Mouse (Mus musculus): ENCODE measurements around the gene Sae1. TPM values are rescaled to one million over a fixed set of nuclear protein-coding genes. Genes with fewer than 3 reads are reported as not detected.

The Sae1 gene
- polyA plus RNA-seq, 1 experiment from 2014 or later = 337 TPM

- H3K27ac ChIP-seq (ENCODE audit: low read length) = peak overlapping the region; percentile 65
- H3K4me2 ChIP-seq (replicated peaks; ENCODE audit: low read depth, low read length) = peak overlapping the region; percentile 83
- ATAC-seq (ENCODE audit: low FRiP score, low TSS enrichment) = peak; percentile 81
- peak overlapping the region; percentile 51 for H3K4me3 ChIP-seq (ENCODE audit: low read length)
- under 1% methylated on average over 52 of the region's 52 CpGs for WGBS
- H3K9me3 ChIP-seq (ENCODE audit: low read length) = no peaks in the 10 kb centered on the region
- peaks cover 35% of the 10 kb centered on the region for H3K4me1 ChIP-seq (ENCODE audit: insufficient read depth, low read length)
- H3K9ac ChIP-seq (replicated peaks; ENCODE audit: low read length) = peak overlapping the region; percentile 62
- no peaks in the 10 kb centered on the region for H3K27me3 ChIP-seq (ENCODE audit: insufficient read depth, low read length)
- no peaks in the 10 kb centered on the region for H3K36me3 ChIP-seq (ENCODE audit: insufficient read depth, low read length)
These were observed 88.1 kb downstream of the Sae1 start for GRCm38 (mm10) chr7:16299419-16300035.

- Histone ChIP-seq H3K36me3 (ENCODE audit: insufficient read depth, low read length) (no peaks in the 10 kb centered on the region), H3K27me3 (ENCODE audit: insufficient read depth, low read length) (no peaks in the 10 kb centered on the region), H3K9ac (replicated peaks; ENCODE audit: low read length) (no peak overlapping the region), H3K27ac (ENCODE audit: low read length) (peak overlapping the region; percentile 65), H3K4me1 (ENCODE audit: insufficient read depth, low read length) (peaks cover 35% of the 10 kb centered on the region), H3K4me2 (replicated peaks; ENCODE audit: low read depth, low read length) (peak overlapping the region; percentile 83), H3K9me3 (ENCODE audit: low read length) (no peaks in the 10 kb centered on the region), H3K4me3 (ENCODE audit: low read length) (peak overlapping the region; percentile 51)
- 75% methylated on average over 5 of the region's 5 CpGs for WGBS
- no peak for ATAC-seq (ENCODE audit: low FRiP score, low TSS enrichment)
These were observed 88.7 kb downstream of the Sae1 start for GRCm38 (mm10) chr7:16298927-16299326.

GRCm38 (mm10) chr7:16297616-16298015, 90.0 kb downstream of the Sae1 start:
- peak overlapping the region; percentile 85; the same call in 1 of the 2 replicates for H3K27ac ChIP-seq (ENCODE audit: low read length)
- ATAC-seq (ENCODE audit: low FRiP score, low TSS enrichment) = no peak

GRCm38 (mm10) chr7:16296766-16297390, 90.7 kb downstream of the Sae1 start:
- 0% methylated on average over 22 of the region's 22 CpGs for WGBS
- Histone ChIP-seq H3K27ac (ENCODE audit: low read length) (peak overlapping the region; percentile 85), H3K4me2 (replicated peaks; ENCODE audit: low read depth, low read length) (peak overlapping the region; percentile 80), H3K4me1 (ENCODE audit: insufficient read depth, low read length) (peaks cover 35% of the 10 kb centered on the region), H3K4me3 (ENCODE audit: low read length) (peak overlapping the region; percentile 47), H3K36me3 (ENCODE audit: insufficient read depth, low read length) (no peaks in the 10 kb centered on the region), H3K9ac (replicated peaks; ENCODE audit: low read length) (peak overlapping the region; percentile 69), H3K27me3 (ENCODE audit: insufficient read depth, low read length) (no peaks in the 10 kb centered on the region), H3K9me3 (ENCODE audit: low read length) (no peaks in the 10 kb centered on the region)
- peak; percentile 17; the same call in 1 of the 2 replicates for ATAC-seq (ENCODE audit: low FRiP score, low TSS enrichment)

More at GRCm38 (mm10) chr7:16297616-16298015, 90.0 kb downstream of the Sae1 start:
- Histone ChIP-seq H3K36me3 (ENCODE audit: insufficient read depth, low read length) (no peaks in the 10 kb centered on the region), H3K4me1 (ENCODE audit: insufficient read depth, low read length) (peaks cover 35% of the 10 kb centered on the region), H3K9me3 (ENCODE audit: low read length) (no peaks in the 10 kb centered on the region), H3K4me2 (replicated peaks; ENCODE audit: low read depth, low read length) (no peak overlapping the region), H3K4me3 (ENCODE audit: low read length) (no peak overlapping the region), H3K27me3 (ENCODE audit: insufficient read depth, low read length) (no peaks in the 10 kb centered on the region), H3K9ac (replicated peaks; ENCODE audit: low read length) (peak overlapping the region; percentile 13)
- 57% methylated on average over 2 of the region's 2 CpGs for WGBS

GRCm38 (mm10) chr7:16296146-16296545, 91.5 kb downstream of the Sae1 start:
- peak overlapping the region; percentile 85 for H3K27ac ChIP-seq (ENCODE audit: low read length)
- 31% methylated on average over 2 of the region's 2 CpGs for WGBS
- peak; percentile 14; the same call in 1 of the 2 replicates for ATAC-seq (ENCODE audit: low FRiP score, low TSS enrichment)
- peaks cover 35% of the 10 kb centered on the region for H3K4me1 ChIP-seq (ENCODE audit: insufficient read depth, low read length)
- peak overlapping the region; percentile 80; the same call in 1 of the 2 replicates for H3K4me2 ChIP-seq (replicated peaks; ENCODE audit: low read depth, low read length)
- H3K9ac ChIP-seq (replicated peaks; ENCODE audit: low read length) = no peak overlapping the region
- H3K4me3 ChIP-seq (ENCODE audit: low read length) = no peak overlapping the region
- H3K27me3 ChIP-seq (ENCODE audit: insufficient read depth, low read length) = no peaks in the 10 kb centered on the region
- no peaks in the 10 kb centered on the region for H3K36me3 ChIP-seq (ENCODE audit: insufficient read depth, low read length)
- H3K9me3 ChIP-seq (ENCODE audit: low read length) = no peaks in the 10 kb centered on the region

GRCm38 (mm10) chr7:16295321-16295900, 92.2 kb downstream of the Sae1 start:
- 1% methylated on average over 39 of the region's 41 CpGs for WGBS
- Histone ChIP-seq H3K27ac (ENCODE audit: low read length) (peak overlapping the region; percentile 94), H3K9me3 (ENCODE audit: low read length) (no peaks in the 10 kb centered on the region), H3K4me3 (ENCODE audit: low read length) (peak overlapping the region; percentile 48), H3K4me2 (replicated peaks; ENCODE audit: low read depth, low read length) (peak overlapping the region; percentile 90), H3K27me3 (ENCODE audit: insufficient read depth, low read length) (no peaks in the 10 kb centered on the region), H3K9ac (replicated peaks; ENCODE audit: low read length) (peak overlapping the region; percentile 67), H3K36me3 (ENCODE audit: insufficient read depth, low read length) (no peaks in the 10 kb centered on the region), H3K4me1 (ENCODE audit: insufficient read depth, low read length) (peaks cover 35% of the 10 kb centered on the region)
- ATAC-seq (ENCODE audit: low FRiP score, low TSS enrichment) = peak; percentile 47

GRCm38 (mm10) chr7:16294837-16295236, 92.8 kb downstream of the Sae1 start:
- Histone ChIP-seq H3K27ac (ENCODE audit: low read length) (peak overlapping the region; percentile 94), H3K4me3 (ENCODE audit: low read length) (peak overlapping the region; percentile 48), H3K36me3 (ENCODE audit: insufficient read depth, low read length) (no peaks in the 10 kb centered on the region), H3K4me2 (replicated peaks; ENCODE audit: low read depth, low read length) (peak overlapping the region; percentile 90), H3K4me1 (ENCODE audit: insufficient read depth, low read length) (peaks cover 31% of the 10 kb centered on the region), H3K27me3 (ENCODE audit: insufficient read depth, low read length) (no peaks in the 10 kb centered on the region), H3K9me3 (ENCODE audit: low read length) (no peaks in the 10 kb centered on the region), H3K9ac (replicated peaks; ENCODE audit: low read length) (peak overlapping the region; percentile 67)
- ATAC-seq (ENCODE audit: low FRiP score, low TSS enrichment) = peak; percentile 85
- WGBS = under 1% methylated on average over 23 of the region's 23 CpGs

GRCm38 (mm10) chr7:16294346-16294745, 93.3 kb downstream of the Sae1 start:
- Histone ChIP-seq H3K4me2 (replicated peaks; ENCODE audit: low read depth, low read length) (peak overlapping the region; percentile 90), H3K4me3 (ENCODE audit: low read length) (peak overlapping the region; percentile 48), H3K27ac (ENCODE audit: low read length) (peak overlapping the region; percentile 94), H3K27me3 (ENCODE audit: insufficient read depth, low read length) (no peaks in the 10 kb centered on the region), H3K9ac (replicated peaks; ENCODE audit: low read length) (peak overlapping the region; percentile 67), H3K4me1 (ENCODE audit: insufficient read depth, low read length) (peaks cover 28% of the 10 kb centered on the region), H3K9me3 (ENCODE audit: low read length) (no peaks in the 10 kb centered on the region), H3K36me3 (ENCODE audit: insufficient read depth, low read length) (no peaks in the 10 kb centered on the region)
- 27% methylated on average over 4 of the region's 4 CpGs for WGBS
- no peak for ATAC-seq (ENCODE audit: low FRiP score, low TSS enrichment)

- Histone ChIP-seq H3K9ac (replicated peaks; ENCODE audit: low read length) (no peak overlapping the region), H3K4me2 (replicated peaks; ENCODE audit: low read depth, low read length) (no peak overlapping the region), H3K27ac (ENCODE audit: low read length) (no peak overlapping the region), H3K36me3 (ENCODE audit: insufficient read depth, low read length) (peaks cover 13% of the 10 kb centered on the region), H3K9me3 (ENCODE audit: low read length) (no peaks in the 10 kb centered on the region), H3K27me3 (ENCODE audit: insufficient read depth, low read length) (no peaks in the 10 kb centered on the region), H3K4me3 (ENCODE audit: low read length) (no peak overlapping the region), H3K4me1 (ENCODE audit: insufficient read depth, low read length) (peaks cover 11% of the 10 kb centered on the region; the same call in 1 of the 2 replicates)
- 77% methylated on average over 1 of the region's 1 CpGs for WGBS
- ATAC-seq (ENCODE audit: low FRiP score, low TSS enrichment) = no peak
These were observed 99.8 kb downstream of the Sae1 start for GRCm38 (mm10) chr7:16287791-16288190.
